Mouse (Mus musculus) CH12.LX (cell line): ENCODE measurements around the gene Gm20532. TPM values are rescaled to one million over a fixed set of nuclear protein-coding genes. Genes with fewer than 3 reads are reported as not detected.

Experiments used
- DNase-seq: peaks from one replicate; pipeline ENCODE4 v3.0.0-alpha.2; 2013; ENCODE audit errors: extremely low read depth
- H3K27ac ChIP-seq: 2 replicates; pipeline ENCODE4 v1.5.1; 2012; ENCODE audit warnings: low read depth, mild to moderate bottlenecking, control low read depth, moderate library complexity; ENCODE audit not compliant: insufficient read depth
- H3K27me3 ChIP-seq: replicated peaks from 2 replicates; pipeline ENCODE3; 2012; ENCODE audit warnings: inconsistent platforms
- H3K36me3 ChIP-seq, 2 experiments: replicated peaks in 1 of 2; 2 replicates each; pipeline versions ENCODE3 to v1.6.1; 2012; ENCODE audit warnings: inconsistent platforms in 1 of 2, low read length in 1 of 2, mild to moderate bottlenecking in 1 of 2, mixed read lengths in 1 of 2, moderate library complexity in 1 of 2; ENCODE audit not compliant: control insufficient read depth in 1 of 2, insufficient read depth in 1 of 2
- H3K4me1 ChIP-seq, 2 experiments: 2 replicates each; pipeline ENCODE4 v1.6.1; 2012; ENCODE audit warnings: inconsistent platforms in 1 of 2, moderate library complexity in 1 of 2; ENCODE audit not compliant: insufficient read depth in 2 of 2, control insufficient read depth in 1 of 2
- H3K4me2 ChIP-seq: 2 replicates; pipeline ENCODE4 v1.6.1; 2012; ENCODE audit warnings: low read depth, mild to moderate bottlenecking, control low read depth; ENCODE audit not compliant: poor library complexity, insufficient read depth, severe bottlenecking
- H3K4me3 ChIP-seq, 3 experiments: fragments of 150-350 bp in 1 of 3; sonication (generic) in 1 of 3; replicated peaks in 1 of 3; 2 replicates each; pipeline versions ENCODE3 to v1.5.1; 2011 to 2012; ENCODE audit warnings: low read depth in 2 of 3, low read length in 2 of 3, mild to moderate bottlenecking in 2 of 3, moderate library complexity in 2 of 3, control low read depth in 1 of 3, improper control_type of control experiment in 1 of 3, inconsistent platforms in 1 of 3, mixed read lengths in 1 of 3; ENCODE audit not compliant: poor library complexity in 1 of 3
- H3K79me2 ChIP-seq: replicated peaks from 2 replicates; pipeline ENCODE4 v1.6.1; 2012; ENCODE audit warnings: mild to moderate bottlenecking, moderate library complexity; ENCODE audit not compliant: control insufficient read depth, poor library complexity, insufficient read depth, severe bottlenecking; ENCODE audit errors: extremely low read depth
- H3K9ac ChIP-seq: 2 replicates; pipeline ENCODE4 v1.6.1; 2012; ENCODE audit warnings: low read depth, mild to moderate bottlenecking, control low read depth, moderate library complexity; ENCODE audit not compliant: insufficient read depth
- H3K9me3 ChIP-seq: replicated peaks from 2 replicates; pipeline ENCODE3; 2012; ENCODE audit warnings: low read length, inconsistent platforms, mixed read lengths
- BHLHE40 ChIP-seq: IDR thresholded peaks from 2 replicates; pipeline ENCODE4 v1.6.1; 2011; ENCODE audit warnings: mild to moderate bottlenecking, low read depth, low read length, improper control_type of control experiment
- CHD2 ChIP-seq: IDR thresholded peaks from 2 replicates; pipeline ENCODE4 v1.6.1; 2011; ENCODE audit warnings: low read length, improper control_type of control experiment
- CTCF ChIP-seq, 2 experiments: IDR thresholded peaks in 1 of 2; conservative IDR thresholded peaks in 1 of 2; 2 replicates each; pipeline ENCODE4 v1.5.1; 2011 to 2012; ENCODE audit warnings: low read depth in 2 of 2, low read length in 2 of 2, improper control_type of control experiment in 1 of 2, inconsistent platforms in 1 of 2, mild to moderate bottlenecking in 1 of 2, moderate library complexity in 1 of 2
- ELF1 ChIP-seq: IDR thresholded peaks from 2 replicates; pipeline ENCODE4 v1.6.1; 2014; ENCODE audit warnings: low read depth, mild to moderate bottlenecking, inconsistent platforms, low read length, improper control_type of control experiment
- EP300 ChIP-seq: IDR thresholded peaks from 2 replicates; pipeline ENCODE4 v1.6.1; 2011; ENCODE audit warnings: low read length, improper control_type of control experiment
- ETS1 ChIP-seq: conservative IDR thresholded peaks from 2 replicates; pipeline ENCODE4 v1.6.1; 2012; ENCODE audit warnings: low read depth, mild to moderate bottlenecking, inconsistent platforms, low read length, improper control_type of control experiment, moderate library complexity
- GABPA ChIP-seq: IDR thresholded peaks from 2 replicates; pipeline ENCODE4 v1.6.1; 2012; ENCODE audit warnings: low read depth, low read length, improper control_type of control experiment, inconsistent platforms; ENCODE audit not compliant: insufficient replicate concordance
- HCFC1 ChIP-seq: IDR thresholded peaks from 2 replicates; pipeline ENCODE4 v1.6.1; 2012; ENCODE audit warnings: low read depth, mild to moderate bottlenecking, inconsistent platforms, low read length, improper control_type of control experiment
- IRF4 ChIP-seq: IDR thresholded peaks from 2 replicates; pipeline ENCODE4 v1.6.1; 2014; ENCODE audit warnings: low read depth, mild to moderate bottlenecking, inconsistent platforms, low read length, improper control_type of control experiment
- JUN ChIP-seq: IDR thresholded peaks from 2 replicates; pipeline ENCODE4 v1.6.1; 2011; ENCODE audit warnings: low read depth, mild to moderate bottlenecking, low read length, improper control_type of control experiment, moderate library complexity; ENCODE audit not compliant: insufficient read depth
- KAT2A ChIP-seq: IDR thresholded peaks from 2 replicates; pipeline ENCODE4 v1.6.1; 2012; ENCODE audit warnings: low read length, improper control_type of control experiment, inconsistent platforms; ENCODE audit not compliant: insufficient replicate concordance
- MAFK ChIP-seq: IDR thresholded peaks from 2 replicates; pipeline ENCODE4 v1.6.1; 2011; ENCODE audit warnings: low read length, improper control_type of control experiment; ENCODE audit not compliant: insufficient replicate concordance
- MAX ChIP-seq: IDR thresholded peaks from 2 replicates; pipeline ENCODE4 v1.6.1; 2011; ENCODE audit warnings: low read length, improper control_type of control experiment
- MEF2A ChIP-seq: IDR thresholded peaks from 2 replicates; pipeline ENCODE4 v1.6.1; 2014; ENCODE audit warnings: low read depth, mild to moderate bottlenecking, inconsistent platforms, low read length, improper control_type of control experiment, borderline replicate concordance
- MYC ChIP-seq: IDR thresholded peaks from 2 replicates; pipeline ENCODE4 v1.6.1; 2011; ENCODE audit warnings: low read depth, mild to moderate bottlenecking, improper control_type of control experiment, low read length
- NELFE ChIP-seq: IDR thresholded peaks from 2 replicates; pipeline ENCODE4 v1.6.1; 2011; ENCODE audit warnings: low read depth, low read length, improper control_type of control experiment
- NRF1 ChIP-seq: IDR thresholded peaks from 2 replicates; pipeline ENCODE4 v1.6.1; 2014; ENCODE audit warnings: low read depth, mild to moderate bottlenecking, inconsistent platforms, low read length, improper control_type of control experiment, moderate library complexity
- RAD21 ChIP-seq: IDR thresholded peaks from 2 replicates; pipeline ENCODE4 v1.6.1; 2011; ENCODE audit warnings: low read depth, mild to moderate bottlenecking, low read length, improper control_type of control experiment, moderate library complexity
- SIN3A ChIP-seq: IDR thresholded peaks from 2 replicates; pipeline ENCODE4 v1.6.1; 2012; ENCODE audit warnings: low read length, improper control_type of control experiment, inconsistent platforms
- SMC3 ChIP-seq: IDR thresholded peaks from 2 replicates; pipeline ENCODE4 v1.6.1; 2011; ENCODE audit warnings: low read depth, low read length, improper control_type of control experiment
- TBP ChIP-seq: conservative IDR thresholded peaks from 2 replicates; pipeline ENCODE4 v1.6.1; 2011; ENCODE audit warnings: low read depth, low read length, improper control_type of control experiment
- TCF12 ChIP-seq: IDR thresholded peaks from 2 replicates; pipeline ENCODE4 v1.6.1; 2014; ENCODE audit warnings: low read depth, mild to moderate bottlenecking, inconsistent platforms, low read length, improper control_type of control experiment
- USF1 ChIP-seq: IDR thresholded peaks from 2 replicates; pipeline ENCODE4 v1.6.1; 2014; ENCODE audit warnings: low read depth, mild to moderate bottlenecking, inconsistent platforms, low read length, improper control_type of control experiment
- USF2 ChIP-seq: conservative IDR thresholded peaks from 2 replicates; pipeline ENCODE4 v1.6.1; 2011; ENCODE audit warnings: low read depth, low read length, improper control_type of control experiment
- ZC3H11A ChIP-seq: IDR thresholded peaks from 2 replicates; pipeline ENCODE4 v1.6.1; 2012; ENCODE audit warnings: low read depth, mild to moderate bottlenecking, inconsistent platforms, low read length, improper control_type of control experiment
- ZKSCAN1 ChIP-seq: IDR thresholded peaks from 2 replicates; pipeline ENCODE4 v1.6.1; 2012; ENCODE audit warnings: low read depth, inconsistent platforms, low read length, improper control_type of control experiment, borderline replicate concordance
- dilution Hi-C: fragments of 300-500 bp; cut with MboI; formaldehyde crosslinking; loops from 2 replicates; pipeline ENCODE4 v1.14.3; 2020; ENCODE audit warnings: low sequenced_read_pairs; ENCODE audit not compliant: extremely low pct_unique_long_range_greater_than_20kb, extremely low pct_ligation_motif_present
- in situ Hi-C: fragments of 300-500 bp; cut with MboI; formaldehyde crosslinking; loops from 3 replicates; pipeline ENCODE4 v1.14.3; 2019; ENCODE audit warnings: low sequenced_read_pairs, low pct_ligation_motif_present, low pct_unique_long_range_greater_than_20kb, mixed read lengths
- polyA plus RNA-seq: library from polyadenylated mRNA; unstranded; fragments of >175 nt; gene quantifications from 2 replicates; pipeline ENCODE4 v1.2.1, GENCODE M21; 2012; ENCODE audit warnings: low read depth; ENCODE audit not compliant: insufficient read length
- total RNA-seq, 2 experiments: library from RNA; depleted of rRNA; stranded (reverse); fragments of 300-350 nt in 1 of 2; fragments of >200 nt in 1 of 2; gene quantifications; 2 replicates each; pipeline ENCODE4 v1.2.3; 2012 to 2014

The Gm20532 gene
- total and polyA plus RNA-seq, 3 experiments = not detected

DNA sequence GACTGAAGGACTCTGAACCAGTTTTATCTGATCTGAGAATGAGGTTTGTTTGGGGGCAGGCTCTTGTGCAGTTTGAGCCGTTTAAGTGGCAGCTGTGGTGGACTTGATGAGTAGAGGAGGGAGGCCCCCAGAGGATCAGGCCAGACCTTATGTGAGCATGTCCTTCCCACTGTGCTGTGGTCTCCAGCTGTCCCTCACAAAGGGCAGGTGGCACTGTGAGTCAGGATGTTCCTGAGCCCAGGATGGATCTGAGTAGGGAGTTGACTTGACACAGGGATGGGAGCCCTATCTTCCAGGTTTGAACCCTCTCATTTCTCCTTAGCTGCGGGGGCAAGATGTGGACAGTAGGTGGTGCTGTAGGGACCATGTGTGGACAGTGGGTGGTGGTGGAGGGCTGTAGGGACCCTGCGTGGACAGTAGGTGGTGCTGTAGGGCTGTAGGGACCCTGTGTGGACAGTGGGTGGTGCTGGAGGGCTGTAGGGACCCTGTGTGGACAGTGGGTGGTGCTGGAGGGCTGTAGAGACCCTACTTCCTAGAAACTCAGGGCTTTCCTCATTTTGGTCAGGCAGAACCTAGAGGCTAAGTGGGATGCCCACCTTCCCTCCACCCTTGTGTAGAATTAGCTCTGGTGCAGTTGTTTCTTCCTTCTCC is 60.3 kb downstream of the Gm20532 start:
- no peaks in the 10 kb centered on the region for H3K36me3 ChIP-seq
- peak; percentile 61 for TF ChIP-seq MAX
- no peak for TF ChIP-seq KAT2A
- TF ChIP-seq ZKSCAN1 = no peak
- peak; percentile 93; the same call in 1 of the 2 replicates for TF ChIP-seq NELFE
- TF ChIP-seq EP300 = no peak
- no peak for TF ChIP-seq TBP
- TF ChIP-seq RAD21 = peak; percentile 96
- peak; percentile 38; the same call in 1 of the 2 replicates for TF ChIP-seq IRF4
- no peak; the same call in 1 of the 2 replicates for TF ChIP-seq MEF2A
- peak; percentile 29; the same call in 1 of the 2 replicates for TF ChIP-seq TCF12
- TF ChIP-seq ELF1 = peak; percentile 64; the same call in 1 of the 2 replicates
- TF ChIP-seq JUN = no peak
- peak; percentile 98 to 99 for TF ChIP-seq CTCF (conservative IDR thresholded peaks at IDR 0.05 in 1 of 2, IDR thresholded peaks at IDR 0.05 in 1 of 2; ENCODE audit: low read depth in 2 of 2, low read length in 2 of 2)
- no peak for TF ChIP-seq BHLHE40
- no peak for TF ChIP-seq SIN3A
- no peak for TF ChIP-seq USF1
- TF ChIP-seq NRF1 = 0 out of 2 replicates have a peak, but pooled peaks have one; percentile 16
- no peak for TF ChIP-seq GABPA
- TF ChIP-seq MAFK = no peak
- TF ChIP-seq CHD2 = no peak
- peak; percentile 89 for TF ChIP-seq SMC3
- TF ChIP-seq MYC = peak; percentile 69; the same call in 1 of the 2 replicates
- 0 out of 2 replicates have a peak, but pooled peaks have one; percentile 16 for TF ChIP-seq ZC3H11A
- no peak for TF ChIP-seq USF2
- TF ChIP-seq ETS1 = no peak
- TF ChIP-seq HCFC1 = peak; percentile 50
- in situ Hi-C loops = no loop called here
- peak; percentile 93 for DNase-seq
- H3K27ac ChIP-seq = no peak overlapping the region
- dilution Hi-C loops = no loop called here
- peaks cover 0 to 8% of the 10 kb centered on the region in 2 experiments; a peak in 1 of 4 replicates for H3K4me1 ChIP-seq
- no peaks in the 10 kb centered on the region for H3K79me2 ChIP-seq
- H3K9ac ChIP-seq = no peak overlapping the region
- H3K27me3 ChIP-seq = peaks cover 2% of the 10 kb centered on the region
- no peak overlapping the region; the same call in 1 of the 2 replicates for H3K4me2 ChIP-seq
- H3K4me3 ChIP-seq = no peak overlapping the region
- H3K9me3 ChIP-seq = no peaks in the 10 kb centered on the region
